Mouse (Mus musculus) adrenal gland, adult 2 months (tissue): ENCODE results near the gene Ccdc28a. TPM values are rescaled to one million over a fixed set of nuclear protein-coding genes. Genes with fewer than 3 reads are reported as not detected.

Experiments used
- DNase-seq: peaks from one replicate; pipeline ENCODE4 v3.0.0; 2021
- long read RNA-seq: library from polyadenylated mRNA; stranded (forward); transcript quantifications from one replicate; pipeline ENCODE4 v2.0.0, GENCODE M21; 2021
- polyA plus RNA-seq: library from polyadenylated mRNA; depleted of rRNA; stranded (reverse); fragments of >200 nt; gene quantifications from 2 replicates; pipeline ENCODE4 v1.2.3, GENCODE M21; 2012; rRNA removed
- total RNA-seq, 2 experiments: library from RNA; stranded (reverse); gene quantifications; 2 replicates each; pipeline ENCODE4 v1.2.3; 2021

The Ccdc28a gene
- total RNA-seq (10 to 100 TPM; 10.5 to 12.2 TPM), polyA plus RNA-seq (15.4 and 18.2 TPM in 2 replicates)
- long read RNA-seq, partial matches to known transcripts, result 1 of 7 reads
- long read RNA-seq, other reads (novel, unspliced or antisense), result 1 of 7 reads

GRCm38 (mm10) chr10:18234560-18235401 is at the start of gene Ccdc28a:
TSS of gene Ccdc28a (minus strand) at chr10:18234998.
- DNase-seq, result peak; percentile 96

- DNase-seq, result no peak
Observed at GRCm38 (mm10) chr10:18283991-18284390, 49.2 kb upstream of the Ccdc28a start.

GRCm38 (mm10) chr10:18276090-18276734 is 41.4 kb upstream of the Ccdc28a start:
- no peak for DNase-seq

- DNase-seq, result no peak
Observed at GRCm38 (mm10) chr10:18251345-18251744, 16.5 kb upstream of the Ccdc28a start.

- DNase-seq, result no peak
Observed at GRCm38 (mm10) chr10:18243614-18244013, 8.8 kb upstream of the Ccdc28a start.

GRCm38 (mm10) chr10:18237191-18237590 is 2.4 kb upstream of the Ccdc28a start:
- peak; percentile 84 for DNase-seq

- no peak for DNase-seq
Observed at GRCm38 (mm10) chr10:18236328-18236927, 1.6 kb upstream of the Ccdc28a start.

GRCm38 (mm10) chr10:18235402-18235747 is 577 bp upstream of the Ccdc28a start:
- no peak for DNase-seq

GRCm38 (mm10) chr10:18233891-18234290 is 907 bp downstream of the Ccdc28a start:
- no peak for DNase-seq

- DNase-seq, result no peak
Observed at GRCm38 (mm10) chr10:18224386-18224785, 10.4 kb downstream of the Ccdc28a start.

GRCm38 (mm10) chr10:18219351-18219750 is 15.4 kb downstream of the Ccdc28a start:
- no peak for DNase-seq

GRCm38 (mm10) chr10:18214124-18214523 is 20.7 kb downstream of the Ccdc28a start:
- DNase-seq, result no peak

GRCm38 (mm10) chr10:18213373-18213772 is 21.4 kb downstream of the Ccdc28a start:
- DNase-seq, result no peak

- peak; percentile 28 for DNase-seq
Observed at GRCm38 (mm10) chr10:18210726-18211125, 24.1 kb downstream of the Ccdc28a start, which contains the start of gene Ect2l. TSS of gene Ect2l (minus strand) at chr10:18210890.

GRCm38 (mm10) chr10:18210119-18210518 is 24.7 kb downstream of the Ccdc28a start:
- no peak for DNase-seq

GRCm38 (mm10) chr10:18204067-18204466 is 30.7 kb downstream of the Ccdc28a start:
- no peak for DNase-seq

GRCm38 (mm10) chr10:18202401-18202800 is 32.4 kb downstream of the Ccdc28a start:
- no peak for DNase-seq

GRCm38 (mm10) chr10:18200656-18201055 is 34.1 kb downstream of the Ccdc28a start:
- DNase-seq, result no peak

- no peak for DNase-seq
Observed at GRCm38 (mm10) chr10:18199919-18200318, 34.9 kb downstream of the Ccdc28a start.

GRCm38 (mm10) chr10:18198286-18199015 is 36.3 kb downstream of the Ccdc28a start:
- DNase-seq, result no peak

GRCm38 (mm10) chr10:18197206-18197979 is 37.4 kb downstream of the Ccdc28a start:
- peak; percentile 61 for DNase-seq
